Mouse (Mus musculus) left cerebral cortex, postnatal 10 days (tissue): ENCODE measurements at regions not wholly inside any gene's neighbourhood (a gene's known extent, or its start where the extent isn't known, plus 50 kb on each side); places are given as distances from the start of the nearest gene placed in this dataset.

Experiments used
- DNase-seq, 2 experiments: peaks; one replicate each; pipeline ENCODE4 v3.0.0; 2021 to 2022; ENCODE audit warnings: low spot score in 2 of 2, mixed read lengths in 1 of 2; ENCODE audit errors: extremely low spot score in 1 of 2
- intact Hi-C: fragments of 180-260 bp; cut with DNase I; formaldehyde crosslinking; loops from one replicate; pipeline ENCODE4 v1.15.1; 2025

GRCm38 (mm10) chr14:76188105-76188645, 77.5 kb downstream of the Nufip1 start:
- no peak for DNase-seq
- intact Hi-C loops: no loop called here

- no peak for DNase-seq
- intact Hi-C loops: no loop called here
These were observed 84.6 kb downstream of the Nufip1 start for GRCm38 (mm10) chr14:76195324-76195723.

GRCm38 (mm10) chr14:76197357-76197756, 86.7 kb downstream of the Nufip1 start:
- no peak for DNase-seq
- intact Hi-C loops: no loop called here

- intact Hi-C loops: no loop called here
- DNase-seq: no peak
These were observed 87.7 kb downstream of the Nufip1 start for GRCm38 (mm10) chr14:76198406-76198805.

- intact Hi-C loops: no loop called here
- no peak for DNase-seq
These were observed 91.9 kb downstream of the Nufip1 start for GRCm38 (mm10) chr14:76202595-76202994.

GRCm38 (mm10) chr14:76203135-76203534, 92.4 kb downstream of the Nufip1 start:
- intact Hi-C loops: no loop called here
- no peak for DNase-seq

GRCm38 (mm10) chr14:76216446-76217177, 105.9 kb downstream of the Nufip1 start:
- intact Hi-C loops: no loop called here
- no peak for DNase-seq

- peak in 1 of 2 experiments; percentile 45 for DNase-seq
- intact Hi-C loops: no loop called here
These were observed 106.4 kb downstream of the Nufip1 start for GRCm38 (mm10) chr14:76217178-76217500.

GRCm38 (mm10) chr14:76217571-76218256, 107.0 kb downstream of the Nufip1 start:
- no peak for DNase-seq
- intact Hi-C loops: no loop called here

GRCm38 (mm10) chr14:76220952-76221351, 110.3 kb downstream of the Nufip1 start:
- intact Hi-C loops: no loop called here
- peak in 1 of 2 experiments; percentile 5 for DNase-seq

- intact Hi-C loops: no loop called here
- no peak for DNase-seq
These were observed 111.1 kb downstream of the Nufip1 start for GRCm38 (mm10) chr14:76221617-76222319.

GRCm38 (mm10) chr14:76222320-76222626, 111.6 kb downstream of the Nufip1 start:
- DNase-seq: no peak
- intact Hi-C loops: no loop called here

GRCm38 (mm10) chr14:76223036-76223650, 112.5 kb downstream of the Nufip1 start:
- intact Hi-C loops: no loop called here
- DNase-seq: no peak

- intact Hi-C loops: no loop called here
These were observed 113.2 kb downstream of the Nufip1 start for GRCm38 (mm10) chr14:76223903-76224302.

GRCm38 (mm10) chr14:76225532-76225931, 114.8 kb downstream of the Nufip1 start:
- intact Hi-C loops: no loop called here
- DNase-seq: no peak

More at GRCm38 (mm10) chr14:76223903-76224302, 113.2 kb downstream of the Nufip1 start:
- DNase-seq: no peak

GRCm38 (mm10) chr14:76226621-76227297, 116.1 kb downstream of the Nufip1 start:
- DNase-seq: no peak
- intact Hi-C loops: no loop called here

- intact Hi-C loops: no loop called here
These were observed 118.4 kb downstream of the Nufip1 start for GRCm38 (mm10) chr14:76228968-76229555.

GRCm38 (mm10) chr14:76239856-76240493, 129.3 kb downstream of the Nufip1 start:
- intact Hi-C loops: no loop called here
- peak in 1 of 2 experiments; percentile 8 for DNase-seq

More at GRCm38 (mm10) chr14:76228968-76229555, 118.4 kb downstream of the Nufip1 start:
- no peak for DNase-seq
